In genomic region chr13:23570261-23571021, GRCm38 (mm10) we compare ENCODE assay signal across 8 mouse cellular contexts. TPM values are rescaled to one million over a fixed set of nuclear protein-coding genes. Genes with fewer than 3 reads are reported as not detected.
DNase-seq lines count a peak whose midpoint lies in the region; ATAC-seq and TF ChIP-seq lines count a peak whose summit lies in the region.
"Not testable (repeated sequence)": the region's sequence is repeated elsewhere in the genome, so short reads cannot be mapped to it uniquely, and the experiment has no call there.

No protein-coding gene starts in this region.

- H3K4me2 ChIP-seq in CH12.LX (ENCODE audit: insufficient read depth, low read depth, poor library complexity, severe bottlenecking): peak overlapping the region; percentile 82
- peak overlapping the region; percentile 49 for H3K4me2 ChIP-seq in forebrain, embryonic 11.5 days (ENCODE audit: low read depth, low read length, severe bottlenecking)
- peak overlapping the region; percentile 77 for H3K4me2 ChIP-seq in heart, embryonic 16.5 days (ENCODE audit: low read depth, low read length)
- peak overlapping the region; percentile 70 for H3K4me2 ChIP-seq in liver, embryonic 13.5 days
- peak overlapping the region; percentile 75 for H3K4me2 ChIP-seq in midbrain, embryonic 15.5 days
- peak overlapping the region; percentile 50 for H3K4me2 ChIP-seq in stomach, embryonic 14.5 days (replicated peaks; ENCODE audit: low read depth, low read length)

- under 1% methylated on average over 20 of the region's 41 CpGs for WGBS in forebrain, embryonic 11.5 days
- WGBS in heart, embryonic 16.5 days: 4% methylated on average over 19 of the region's 41 CpGs
- WGBS in kidney, adult 2 months: 4% methylated on average over 31 of the region's 41 CpGs
- under 1% methylated on average over 26 of the region's 41 CpGs for WGBS in liver, embryonic 13.5 days (ENCODE audit: insufficient replicate concordance)
- 1% methylated on average over 27 of the region's 41 CpGs for WGBS in midbrain, embryonic 15.5 days
- 4% methylated on average over 12 of the region's 41 CpGs for WGBS in stomach, embryonic 14.5 days

- H3K27me3 ChIP-seq in CH12.LX (replicated peaks); forebrain, embryonic 11.5 days (ENCODE audit: control insufficient read depth, insufficient read depth, low read length); heart, embryonic 16.5 days (ENCODE audit: control insufficient read depth, insufficient read depth, low read length); kidney, adult 2 months (replicated peaks; ENCODE audit: control insufficient read depth, insufficient read depth, low read length); liver, embryonic 13.5 days; midbrain, embryonic 15.5 days (replicated peaks); stomach, embryonic 14.5 days (ENCODE audit: control insufficient read depth, insufficient read depth, low read length): not testable (repeated sequence)

- H3K9me3 ChIP-seq in CH12.LX (replicated peaks; ENCODE audit: low read length); forebrain, embryonic 11.5 days (ENCODE audit: control insufficient read depth, low read length); heart, embryonic 16.5 days (replicated peaks; ENCODE audit: control insufficient read depth, low read length); liver, embryonic 13.5 days (replicated peaks); midbrain, embryonic 15.5 days; stomach, embryonic 14.5 days (ENCODE audit: control insufficient read depth, low read depth, low read length): not testable (repeated sequence)

- H3K27ac ChIP-seq in CH12.LX (ENCODE audit: insufficient read depth, low read depth): peak overlapping the region; percentile 97
- H3K27ac ChIP-seq in forebrain, embryonic 11.5 days (ENCODE audit: low read depth, low read length): peak overlapping the region; percentile 96
- peak overlapping the region; percentile 96 for H3K27ac ChIP-seq in heart, embryonic 16.5 days (ENCODE audit: low read length)
- H3K27ac ChIP-seq in kidney, adult 2 months (ENCODE audit: insufficient read depth, low read depth, low read length): peak overlapping the region; percentile 74; the same call in 1 of the 2 replicates
- peak overlapping the region; percentile 96 for H3K27ac ChIP-seq in liver, embryonic 13.5 days
- peak overlapping the region; percentile 96 for H3K27ac ChIP-seq in midbrain, embryonic 15.5 days
- H3K27ac ChIP-seq in stomach, embryonic 14.5 days (ENCODE audit: low read length): peak overlapping the region; percentile 94

- not testable (repeated sequence) for ATAC-seq in forebrain, embryonic 11.5 days (replicated peaks; ENCODE audit: low FRiP score); liver, embryonic 13.5 days (ENCODE audit: low read depth); stomach, embryonic 14.5 days (ENCODE audit: insufficient number of reproducible peaks, insufficient read depth, low FRiP score, low read depth)
- ATAC-seq in heart, embryonic 16.5 days (replicated peaks; ENCODE audit: extremely low read depth, insufficient read depth, low FRiP score): peak; percentile 3; the same call in 1 of the 2 replicates
- peak; percentile 38; the same call in 1 of the 2 replicates for ATAC-seq in midbrain, embryonic 15.5 days (replicated peaks)

- H3K36me3 ChIP-seq in CH12.LX (replicated peaks in 1 of 2; ENCODE audit: control insufficient read depth in 1 of 2, insufficient read depth in 1 of 2, low read length in 1 of 2); forebrain, embryonic 11.5 days (ENCODE audit: control insufficient read depth, insufficient read depth, low read length); heart, embryonic 16.5 days (ENCODE audit: control insufficient read depth, insufficient read depth); kidney, adult 2 months (ENCODE audit: control insufficient read depth, insufficient read depth, low read length); liver, embryonic 13.5 days; midbrain, embryonic 15.5 days (replicated peaks); stomach, embryonic 14.5 days (ENCODE audit: control insufficient read depth, insufficient read depth, low read length): not testable (repeated sequence)

- H3K4me1 ChIP-seq in CH12.LX (ENCODE audit: control insufficient read depth in 1 of 2, insufficient read depth in 2 of 2); forebrain, embryonic 11.5 days (replicated peaks; ENCODE audit: control insufficient read depth, insufficient read depth, low read length); kidney, adult 2 months (ENCODE audit: control insufficient read depth, insufficient read depth, low read length); stomach, embryonic 14.5 days (ENCODE audit: control insufficient read depth, insufficient read depth, low read length): not testable (repeated sequence)
- peaks cover 18% of the 10 kb centered on the region for H3K4me1 ChIP-seq in heart, embryonic 16.5 days (ENCODE audit: control insufficient read depth, insufficient read depth, low read length)
- H3K4me1 ChIP-seq in liver, embryonic 13.5 days (replicated peaks): peaks cover 36% of the 10 kb centered on the region
- H3K4me1 ChIP-seq in midbrain, embryonic 15.5 days: peaks cover 27% of the 10 kb centered on the region

- not testable (repeated sequence) for TF ChIP-seq EP300 in CH12.LX (IDR thresholded peaks at IDR 0.05; ENCODE audit: low read length)

- TF ChIP-seq CTCF in CH12.LX (conservative IDR thresholded peaks at IDR 0.05 in 1 of 2, IDR thresholded peaks at IDR 0.05 in 1 of 2; ENCODE audit: low read depth in 2 of 2, low read length in 2 of 2); kidney, adult 2 months (conservative IDR thresholded peaks at IDR 0.05; ENCODE audit: insufficient read depth, insufficient read length, low read depth, low read length): not testable (repeated sequence)

- peak; percentile 54 for DNase-seq in CH12.LX (ENCODE audit: extremely low read depth)
- DNase-seq in c-Kit-negative CD71-positive TER-119-positive erythroid progenitor cells, embryonic 14.5 days (ENCODE audit: low read depth, low spot score): peak; percentile 49
- DNase-seq in forebrain, embryonic 11.5 days (ENCODE audit: low spot score); kidney, adult 2 months; liver, embryonic 13.5 days: not testable (repeated sequence)

- H3K4me3 ChIP-seq in CH12.LX (replicated peaks in 1 of 3; ENCODE audit: low read depth in 2 of 3, low read length in 2 of 3, poor library complexity in 1 of 3): peak overlapping the region in 1 of 3 experiments; percentile 49
- peak overlapping the region; percentile 45 for H3K4me3 ChIP-seq in forebrain, embryonic 11.5 days (ENCODE audit: low read depth, low read length)
- peak overlapping the region; percentile 59 for H3K4me3 ChIP-seq in heart, embryonic 16.5 days (ENCODE audit: low read length)
- peak overlapping the region; percentile 41 for H3K4me3 ChIP-seq in kidney, adult 2 months (ENCODE audit: insufficient read depth, low read depth, low read length)
- H3K4me3 ChIP-seq in liver, embryonic 13.5 days (replicated peaks): peak overlapping the region; percentile 55
- peak overlapping the region; percentile 45 for H3K4me3 ChIP-seq in midbrain, embryonic 15.5 days
- H3K4me3 ChIP-seq in stomach, embryonic 14.5 days (ENCODE audit: low read depth, low read length): peak overlapping the region; percentile 27; the same call in 1 of the 2 replicates

- H3K9ac ChIP-seq in CH12.LX (ENCODE audit: insufficient read depth, low read depth): peak overlapping the region; percentile 76
- H3K9ac ChIP-seq in forebrain, embryonic 11.5 days (ENCODE audit: low read length): peak overlapping the region; percentile 57
- H3K9ac ChIP-seq in heart, embryonic 16.5 days (ENCODE audit: low read length): peak overlapping the region; percentile 68
- H3K9ac ChIP-seq in liver, embryonic 13.5 days: peak overlapping the region; percentile 80
- H3K9ac ChIP-seq in midbrain, embryonic 15.5 days: peak overlapping the region; percentile 41
- peak overlapping the region; percentile 22 for H3K9ac ChIP-seq in stomach, embryonic 14.5 days (replicated peaks; ENCODE audit: low read depth, low read length)

- TF ChIP-seq RAD21 in CH12.LX (IDR thresholded peaks at IDR 0.05; ENCODE audit: low read depth, low read length): not testable (repeated sequence)

- in situ Hi-C loops in CH12.LX (cut with MboI; ENCODE audit: low pct_ligation_motif_present, low pct_unique_long_range_greater_than_20kb, low sequenced_read_pairs): loop anchor here (25.0 kb wide), 1 partner anchor 1833 kb away; the partner anchor contains the start of gene Hist1h4j

- not testable (repeated sequence) for H3K79me2 ChIP-seq in CH12.LX (replicated peaks; ENCODE audit: control insufficient read depth, extremely low read depth, insufficient read depth, poor library complexity, severe bottlenecking)

- dilution Hi-C loops in CH12.LX (cut with MboI; ENCODE audit: extremely low pct_ligation_motif_present, extremely low pct_unique_long_range_greater_than_20kb, low sequenced_read_pairs): not testable (repeated sequence)

- peak; percentile 72 for TF ChIP-seq POLR2A in CH12.LX (IDR thresholded peaks at IDR 0.05; ENCODE audit: low read depth, low read length)
- not testable (repeated sequence) for TF ChIP-seq POLR2A in kidney, adult 2 months (IDR thresholded peaks at IDR 0.05; ENCODE audit: low read depth, low read length)

RNA-seq across cellular contexts. Expression of gene Hist1h2ae, which starts 0.6 kb away (rescaled TPM):
- total RNA-seq in CH12.LX (2012; rRNA removed): 648 and 652 TPM in 2 replicates
- 13.4 and 16.3 TPM in 2 replicates for total RNA-seq in CH12.LX (2014; rRNA removed)
- polyA plus RNA-seq in CH12.LX (2012; ENCODE audit: insufficient read length, low read depth): 1.4 and 3.5 TPM in 2 replicates
- 96.4 and 102 TPM in 2 replicates for polyA plus RNA-seq in forebrain, embryonic 11.5 days (2014; fragmentation: Nextera tagmentation; extraction: Ambion mirVana)
- 34.0 and 34.2 TPM in 2 replicates for polyA plus RNA-seq in heart, embryonic 16.5 days (2015; fragmentation: Nextera tagmentation; extraction: Ambion mirVana)
- 0.22 and 0.58 TPM in 2 replicates for polyA plus RNA-seq in kidney, adult 2 months (2012; rRNA removed)
- polyA plus RNA-seq in liver, embryonic 13.5 days (2015; fragmentation: Nextera tagmentation; extraction: Ambion mirVana): 95.0 and 121 TPM in 2 replicates
- polyA plus RNA-seq in midbrain, embryonic 15.5 days (2015; fragmentation: Nextera tagmentation; extraction: Ambion mirVana): 14.8 and 15.4 TPM in 2 replicates
- 92.6 and 109 TPM in 2 replicates for polyA plus RNA-seq in stomach, embryonic 14.5 days (2014; fragmentation: Nextera tagmentation; extraction: Ambion mirVana)

RNA-seq across cellular contexts. Expression of gene Hist1h2bg, which starts 0.8 kb away (rescaled TPM):
- total RNA-seq in CH12.LX (2012; rRNA removed): 2,765 and 3,252 TPM in 2 replicates
- total RNA-seq in CH12.LX (2014; rRNA removed): 118 and 136 TPM in 2 replicates
- 9.1 and 9.4 TPM in 2 replicates for polyA plus RNA-seq in CH12.LX (2012; ENCODE audit: insufficient read length, low read depth)
- polyA plus RNA-seq in forebrain, embryonic 11.5 days (2014; fragmentation: Nextera tagmentation; extraction: Ambion mirVana): 7.4 and 10.0 TPM in 2 replicates
- 4.2 and 5.1 TPM in 2 replicates for polyA plus RNA-seq in heart, embryonic 16.5 days (2015; fragmentation: Nextera tagmentation; extraction: Ambion mirVana)
- polyA plus RNA-seq in kidney, adult 2 months (2012; rRNA removed): 3.1 and 4.6 TPM in 2 replicates
- polyA plus RNA-seq in liver, embryonic 13.5 days (2015; fragmentation: Nextera tagmentation; extraction: Ambion mirVana): 6.5 and 14.1 TPM in 2 replicates
- polyA plus RNA-seq in midbrain, embryonic 15.5 days (2015; fragmentation: Nextera tagmentation; extraction: Ambion mirVana): 2.6 and 4.0 TPM in 2 replicates
- 11.0 and 12.6 TPM in 2 replicates for polyA plus RNA-seq in stomach, embryonic 14.5 days (2014; fragmentation: Nextera tagmentation; extraction: Ambion mirVana)

RNA-seq across cellular contexts. Expression of gene Hist1h2bf, which starts 3.6 kb away (rescaled TPM):
- total RNA-seq in CH12.LX (2012; rRNA removed): 1,243 and 1,273 TPM in 2 replicates
- total RNA-seq in CH12.LX (2014; rRNA removed): 28.3 and 50.8 TPM in 2 replicates
- 1.7 TPM in 1 of 2 replicates, not detected in the other for polyA plus RNA-seq in CH12.LX (2012; ENCODE audit: insufficient read length, low read depth)
- 4.5 and 5.9 TPM in 2 replicates for polyA plus RNA-seq in forebrain, embryonic 11.5 days (2014; fragmentation: Nextera tagmentation; extraction: Ambion mirVana)
- 0.37 and 2.4 TPM in 2 replicates for polyA plus RNA-seq in heart, embryonic 16.5 days (2015; fragmentation: Nextera tagmentation; extraction: Ambion mirVana)
- polyA plus RNA-seq in kidney, adult 2 months (2012; rRNA removed): 0.30 and 0.99 TPM in 2 replicates
- polyA plus RNA-seq in liver, embryonic 13.5 days (2015; fragmentation: Nextera tagmentation; extraction: Ambion mirVana): 5.0 and 12.7 TPM in 2 replicates
- 1.3 and 1.5 TPM in 2 replicates for polyA plus RNA-seq in midbrain, embryonic 15.5 days (2015; fragmentation: Nextera tagmentation; extraction: Ambion mirVana)
- 7.1 and 7.3 TPM in 2 replicates for polyA plus RNA-seq in stomach, embryonic 14.5 days (2014; fragmentation: Nextera tagmentation; extraction: Ambion mirVana)

RNA-seq across cellular contexts. Expression of gene Hist1h2ad, which starts 3.7 kb away (rescaled TPM):
- total RNA-seq in CH12.LX (2012; rRNA removed) (744 and 796 TPM in 2 replicates), CH12.LX (2014; rRNA removed) (9.1 and 13.2 TPM in 2 replicates)
- 0.53 TPM in 1 of 2 replicates, not detected in the other for polyA plus RNA-seq in CH12.LX (2012; ENCODE audit: insufficient read length, low read depth)
- 2.5 and 3.0 TPM in 2 replicates for polyA plus RNA-seq in forebrain, embryonic 11.5 days (2014; fragmentation: Nextera tagmentation; extraction: Ambion mirVana)
- 1.2 and 1.8 TPM in 2 replicates for polyA plus RNA-seq in heart, embryonic 16.5 days (2015; fragmentation: Nextera tagmentation; extraction: Ambion mirVana)
- polyA plus RNA-seq in kidney, adult 2 months (2012; rRNA removed): not detected in 2 replicates
- polyA plus RNA-seq in liver, embryonic 13.5 days (2015; fragmentation: Nextera tagmentation; extraction: Ambion mirVana): 1.2 and 4.3 TPM in 2 replicates
- polyA plus RNA-seq in midbrain, embryonic 15.5 days (2015; fragmentation: Nextera tagmentation; extraction: Ambion mirVana): 1.6 TPM in 1 of 2 replicates, not detected in the other
- polyA plus RNA-seq in stomach, embryonic 14.5 days (2014; fragmentation: Nextera tagmentation; extraction: Ambion mirVana): 4.1 and 6.2 TPM in 2 replicates

RNA-seq across cellular contexts. Expression of gene Hist1h3d, which starts 5.1 kb away (rescaled TPM):
- total RNA-seq in CH12.LX (2012; rRNA removed) (164 and 182 TPM in 2 replicates), CH12.LX (2014; rRNA removed) (10.3 and 13.5 TPM in 2 replicates)
- 0.65 and 0.94 TPM in 2 replicates for polyA plus RNA-seq in CH12.LX (2012; ENCODE audit: insufficient read length, low read depth)
- polyA plus RNA-seq in forebrain, embryonic 11.5 days (2014; fragmentation: Nextera tagmentation; extraction: Ambion mirVana): 11.9 and 13.9 TPM in 2 replicates
- 1.4 and 1.8 TPM in 2 replicates for polyA plus RNA-seq in heart, embryonic 16.5 days (2015; fragmentation: Nextera tagmentation; extraction: Ambion mirVana)
- 0.68 and 0.88 TPM in 2 replicates for polyA plus RNA-seq in kidney, adult 2 months (2012; rRNA removed)
- 5.9 and 7.2 TPM in 2 replicates for polyA plus RNA-seq in liver, embryonic 13.5 days (2015; fragmentation: Nextera tagmentation; extraction: Ambion mirVana)
- polyA plus RNA-seq in midbrain, embryonic 15.5 days (2015; fragmentation: Nextera tagmentation; extraction: Ambion mirVana): 0.82 and 1.2 TPM in 2 replicates
- 11.2 and 16.2 TPM in 2 replicates for polyA plus RNA-seq in stomach, embryonic 14.5 days (2014; fragmentation: Nextera tagmentation; extraction: Ambion mirVana)

Comparison
In these comparisons a context has a peak if more than half of its experiments do, and no peak if none do; other contexts are left out.
1. H3K9ac ChIP-seq: peak in every context shown above with its lines; median percentile 80 in liver, embryonic 13.5 days; 76 in CH12.LX; 68 in heart, embryonic 16.5 days; 57 in forebrain, embryonic 11.5 days; 41 in midbrain, embryonic 15.5 days; 22 in stomach, embryonic 14.5 days.